Mouse (Mus musculus) right cerebral cortex, postnatal 10 days (tissue): Measurements from ENCODE around the gene Krt79.

ENCODE experiments used
- DNase-seq, 2 experiments: peaks; one replicate each; pipeline ENCODE4 v3.0.0; 2021; ENCODE audit warnings: low spot score in 2 of 2

The Krt79 gene

GRCm38 (mm10) chr15:101940274-101940829, at the start of gene Krt79:
TSS of gene Krt79 (minus strand) at chr15:101940324.
- DNase-seq: no peak

DNA sequence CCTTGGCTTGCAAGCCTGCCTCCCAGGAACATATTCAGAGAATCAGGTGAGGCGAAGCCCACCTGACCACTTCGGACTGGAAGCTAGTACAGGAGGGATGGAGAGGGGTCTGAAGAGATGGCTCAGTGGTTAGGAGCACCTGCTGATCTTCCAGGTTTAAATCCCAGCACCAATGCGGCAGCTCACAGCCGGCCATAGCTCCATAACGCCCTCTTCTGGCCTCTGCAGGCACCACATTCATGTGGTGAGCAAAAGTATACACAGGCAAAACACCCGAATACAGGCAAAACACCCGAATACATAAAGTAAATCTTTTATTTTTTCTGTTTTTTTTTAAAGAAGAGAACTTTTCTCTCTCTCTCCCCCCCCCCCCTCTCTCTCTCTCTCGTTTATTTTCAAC, 48.6 kb upstream of the Krt79 start:
- no peak for DNase-seq

- DNase-seq: peak; percentile 83 to 90
Observed at GRCm38 (mm10) chr15:101988119-101988518, 48.0 kb upstream of the Krt79 start.

DNA sequence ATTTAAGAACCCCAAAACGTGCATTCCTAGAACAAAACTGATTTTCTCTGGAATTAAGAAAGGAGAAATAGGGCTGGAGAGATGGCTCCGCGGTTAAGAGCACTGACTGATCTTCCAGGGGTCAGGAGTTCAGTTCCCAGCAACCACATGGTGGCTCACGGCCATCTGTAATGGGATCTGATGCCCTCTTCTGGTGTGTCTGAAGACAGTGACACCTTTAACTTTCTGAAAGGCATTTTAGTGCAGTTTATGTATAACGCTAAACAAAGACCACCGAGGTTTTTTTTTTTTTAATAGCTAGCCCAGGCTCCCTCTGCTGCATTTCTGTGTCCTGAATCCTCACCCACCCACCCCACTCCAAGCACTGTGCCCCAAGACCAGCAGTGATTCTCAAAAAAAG, 44.6 kb upstream of the Krt79 start:
- DNase-seq: no peak

DNA sequence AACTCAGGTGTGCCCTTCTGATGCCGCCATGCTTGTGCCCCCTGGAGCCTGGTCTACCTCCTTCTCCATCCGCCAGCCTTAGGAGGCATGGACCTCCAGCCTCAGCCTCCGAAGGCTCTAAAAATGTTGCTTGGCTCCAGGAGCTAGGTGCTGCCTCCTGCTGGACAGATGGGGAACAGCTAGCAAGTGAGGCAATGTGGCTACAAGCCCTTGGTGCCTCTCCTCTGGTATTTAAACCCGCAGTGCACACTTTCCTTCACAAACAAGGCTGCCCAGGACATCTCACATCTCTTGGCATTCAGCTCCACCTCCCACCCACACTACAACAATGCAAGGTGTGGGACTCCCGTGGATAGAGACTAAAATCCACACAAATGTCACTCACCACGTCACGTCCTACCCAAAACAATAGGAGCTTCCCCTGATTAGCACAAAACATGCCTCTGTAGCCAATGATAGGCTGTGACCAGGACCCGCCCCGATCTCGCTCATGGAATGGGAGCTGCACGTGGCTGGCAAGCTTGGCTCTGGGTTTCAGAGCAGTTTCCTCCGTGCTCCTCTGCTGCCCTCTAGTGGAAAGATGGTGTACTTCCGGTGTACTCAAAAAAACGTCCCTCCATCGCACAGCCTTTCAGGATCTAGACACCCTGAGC, 44.0 kb upstream of the Krt79 start:
- DNase-seq: peak; percentile 95 to 96

DNA sequence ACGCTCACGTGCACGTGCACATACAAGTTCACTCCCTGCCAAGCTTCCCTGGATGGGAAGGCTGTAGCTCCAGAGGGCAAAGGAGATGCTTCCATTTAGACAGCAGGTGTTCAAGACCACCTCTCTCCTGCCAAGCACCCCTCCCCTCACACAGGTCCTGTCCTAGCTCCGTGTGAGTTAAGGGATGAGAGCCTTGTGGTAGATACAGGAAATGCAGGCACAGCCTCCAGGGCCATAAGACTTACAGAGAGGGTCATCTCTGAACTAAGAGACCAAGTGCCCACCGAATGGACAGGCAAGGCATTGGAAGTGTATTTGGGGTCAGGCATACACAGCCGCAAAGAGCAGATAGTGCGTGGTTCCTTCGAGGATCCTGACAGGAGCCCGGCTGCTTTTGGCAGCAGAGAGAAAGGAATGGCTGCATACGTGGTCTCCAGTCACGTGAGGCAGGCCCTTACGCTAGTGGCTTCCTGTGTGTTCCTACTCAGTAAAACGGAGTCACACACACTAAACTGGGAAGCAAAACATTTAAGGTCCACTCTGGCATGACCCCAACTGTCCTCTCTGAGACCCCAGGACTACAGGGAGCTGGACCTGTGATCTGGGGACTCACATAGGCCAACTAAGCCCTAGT, 43.3 kb upstream of the Krt79 start:
- DNase-seq: no peak

DNA sequence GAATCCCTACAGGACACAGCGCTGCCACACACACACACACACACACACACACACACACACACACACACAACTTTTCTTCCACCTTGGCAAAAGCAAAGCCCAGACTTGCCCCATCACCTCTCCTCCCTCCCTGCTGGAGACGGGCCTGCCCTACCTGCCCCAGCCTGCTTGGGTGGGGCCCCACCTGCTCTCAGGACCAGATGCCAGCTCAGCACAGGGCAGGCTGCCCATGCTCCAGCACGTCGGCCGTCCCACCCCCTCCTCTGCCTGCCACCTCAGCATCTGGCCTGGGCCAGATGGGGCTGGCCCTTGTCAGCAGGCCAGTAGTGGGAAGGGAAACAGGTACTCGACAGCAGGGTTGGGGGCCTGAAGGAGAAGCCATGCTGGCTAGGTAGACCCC, 40.7 kb upstream of the Krt79 start:
- no peak for DNase-seq

DNA sequence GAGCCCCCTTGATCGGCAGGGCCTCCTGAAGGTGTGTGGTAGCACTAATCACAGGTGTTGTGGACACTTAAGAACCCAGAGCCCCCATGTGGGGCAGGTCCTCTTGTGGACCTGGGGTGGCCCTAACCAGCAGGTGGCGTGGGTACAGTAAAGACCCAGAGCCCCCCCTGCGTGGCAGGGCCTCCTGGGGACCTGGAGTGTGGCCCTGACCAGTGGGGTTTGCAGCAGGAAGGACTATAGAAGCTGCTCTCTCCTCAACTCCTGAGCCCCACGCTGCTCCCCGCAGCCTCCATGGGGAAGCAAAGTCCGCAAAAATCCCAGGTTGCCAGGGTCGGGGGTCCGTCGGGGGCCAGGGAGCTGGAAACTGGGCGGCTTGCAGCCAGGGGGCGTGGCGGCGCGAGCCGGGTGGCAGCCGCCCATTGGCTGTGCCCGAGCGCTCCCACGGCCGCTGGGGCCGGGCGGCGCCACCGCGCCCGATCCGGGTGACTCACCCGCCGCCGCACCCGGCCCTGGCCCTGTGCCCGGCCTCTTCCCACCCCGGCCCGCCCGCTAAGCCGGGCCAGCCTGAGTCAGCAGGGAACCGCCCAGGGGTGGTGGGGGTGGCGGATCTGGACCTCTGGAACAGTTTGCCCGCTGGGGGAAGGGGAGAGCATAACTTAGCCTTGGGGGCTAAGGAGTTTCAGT, 37.1 kb upstream of the Krt79 start:
- peak; percentile 64 to 73 for DNase-seq

DNA sequence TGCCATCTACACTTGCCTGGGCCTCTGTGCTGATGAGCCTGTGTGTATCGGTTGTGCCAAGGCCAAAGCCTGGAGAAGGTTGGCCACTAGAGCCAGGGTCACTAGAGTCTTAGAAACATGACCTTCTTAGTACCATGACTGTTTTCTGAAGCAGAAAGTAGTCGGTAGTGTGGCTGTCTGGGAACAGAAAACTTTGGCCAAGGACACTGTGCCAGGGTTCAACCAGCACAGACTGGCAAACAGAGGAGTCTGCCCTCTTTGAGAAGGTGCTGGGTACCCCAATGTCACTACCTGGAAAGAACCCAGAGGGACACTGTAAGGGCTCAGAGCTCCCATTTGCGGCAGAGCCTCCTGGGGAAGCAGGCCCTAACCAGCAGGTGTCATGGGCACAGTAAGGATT, 36.5 kb upstream of the Krt79 start:
- DNase-seq: no peak

GRCm38 (mm10) chr15:101976023-101976422, 35.9 kb upstream of the Krt79 start:
- no peak for DNase-seq

DNA sequence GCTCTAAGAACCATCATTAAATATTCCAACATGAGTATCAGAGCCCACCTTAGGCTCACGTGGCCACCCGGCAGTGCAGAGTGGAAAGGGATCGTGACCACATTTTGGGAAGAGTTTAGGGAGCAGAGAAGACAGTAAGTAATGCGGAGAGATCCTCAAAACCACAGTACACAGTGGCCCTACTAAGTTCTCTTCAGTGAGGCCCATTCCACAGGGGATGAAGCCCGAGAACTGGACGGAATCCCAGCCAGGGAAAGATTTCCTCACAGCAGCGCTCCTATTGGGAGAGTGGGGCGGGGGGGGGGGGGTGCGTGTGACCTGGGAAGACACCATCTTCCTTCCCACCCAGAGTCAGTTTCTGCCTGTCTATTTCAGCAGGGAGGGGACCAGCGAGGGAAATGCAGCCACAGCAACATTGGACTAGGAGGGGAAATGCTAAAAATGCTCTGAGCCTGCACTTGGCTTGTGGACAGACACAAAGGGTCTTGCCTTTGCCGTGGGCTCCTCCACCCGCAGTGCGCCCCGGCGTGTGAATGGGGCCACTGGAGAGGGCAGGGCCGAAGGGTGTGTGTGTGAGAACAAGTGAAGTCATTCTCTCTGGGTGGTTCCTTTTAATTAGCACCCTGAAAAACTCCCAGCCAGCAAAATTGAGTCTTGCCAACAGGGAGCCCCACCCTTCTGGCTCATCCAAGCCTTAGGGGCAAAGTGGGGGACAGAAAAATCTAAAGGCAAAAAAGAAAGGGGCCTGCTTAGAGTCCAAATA, 34.1 kb upstream of the Krt79 start:
- DNase-seq: no peak

DNA sequence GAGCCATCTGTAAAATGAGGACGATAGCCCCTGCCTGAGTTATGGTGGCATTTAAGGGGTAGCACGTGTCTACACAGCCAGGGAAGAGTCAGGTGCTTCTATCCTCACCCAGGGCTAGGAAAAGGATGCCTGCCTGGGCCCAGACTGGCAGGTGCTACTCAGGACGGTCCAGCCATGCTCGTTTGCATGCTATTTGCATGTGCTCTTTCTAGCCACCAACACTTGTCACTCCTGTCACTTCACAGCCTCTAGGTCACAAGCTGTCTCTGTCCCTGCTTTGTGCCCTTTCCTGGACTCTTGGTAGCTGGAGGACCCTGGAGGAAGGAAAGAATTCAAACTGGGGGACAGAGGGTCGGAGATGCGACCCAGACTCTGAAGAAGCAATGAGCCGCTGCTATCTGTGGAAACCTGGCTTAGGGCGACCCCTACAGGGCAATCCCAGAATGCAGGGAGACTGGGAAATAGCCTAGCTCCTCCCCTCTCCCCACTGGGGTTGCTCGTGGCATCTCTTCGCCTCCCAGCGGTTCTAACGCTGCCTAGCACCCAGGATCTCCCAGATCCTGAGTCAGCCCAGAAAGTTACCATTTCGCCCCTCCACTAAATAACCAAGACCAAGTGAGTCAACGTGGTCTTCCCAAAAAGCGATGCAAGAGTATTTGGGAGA, 33.4 kb upstream of the Krt79 start:
- peak; percentile 94 to 96 for DNase-seq

GRCm38 (mm10) chr15:101970536-101970935, 30.4 kb upstream of the Krt79 start:
- DNase-seq: peak in 1 of 2 experiments; percentile 41

DNA sequence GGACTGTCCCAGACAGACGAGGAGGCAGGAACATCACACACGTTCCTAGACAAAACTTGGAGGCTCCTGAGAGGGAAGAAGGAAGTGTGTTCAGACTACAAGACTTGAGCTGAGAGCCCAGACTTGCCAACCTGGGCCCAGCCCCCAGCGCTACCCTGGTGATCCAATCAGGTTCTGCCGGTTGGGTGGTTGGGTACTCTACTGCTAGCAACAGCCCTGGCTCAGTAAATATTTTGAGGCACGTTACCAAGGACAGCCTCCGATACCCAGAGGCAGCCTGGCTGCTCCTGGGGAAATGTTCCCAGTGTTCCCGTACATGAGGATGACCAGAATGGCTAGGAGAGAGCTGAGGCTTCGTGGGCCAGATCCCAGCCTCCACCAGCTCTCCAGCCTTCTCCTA, 26.7 kb upstream of the Krt79 start:
- DNase-seq: no peak

GRCm38 (mm10) chr15:101958891-101959290, 18.8 kb upstream of the Krt79 start:
- no peak for DNase-seq

DNA sequence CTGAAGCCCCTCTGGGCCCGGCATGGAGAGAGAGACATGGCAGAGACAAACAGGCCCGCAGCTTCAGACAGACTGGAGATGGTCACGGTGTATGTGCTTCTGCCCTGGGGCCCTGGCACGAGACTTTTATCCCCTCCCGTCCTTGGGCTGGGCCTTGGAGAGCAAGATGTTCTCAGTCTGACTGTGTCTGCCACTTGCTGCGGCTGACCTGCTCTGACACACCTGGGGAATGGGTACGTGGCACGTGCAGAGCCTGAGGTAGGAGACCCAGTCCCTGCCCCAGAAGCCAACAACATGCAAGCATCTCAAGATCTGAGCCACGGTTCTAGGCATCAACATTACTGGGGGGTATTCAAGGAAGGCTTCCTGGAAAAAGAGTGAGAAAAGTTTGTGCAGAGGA, 14.1 kb upstream of the Krt79 start, which contains the start of gene Krt78:
Krt78 (minus strand) TSS at position 101 of the 400 bp plus-strand sequence.
- no peak for DNase-seq

- no peak for DNase-seq
Observed at GRCm38 (mm10) chr15:101952733-101953474, 12.8 kb upstream of the Krt79 start.

- no peak for DNase-seq
Observed at GRCm38 (mm10) chr15:101945430-101945829, 5.3 kb upstream of the Krt79 start.

- DNase-seq: no peak
Observed at GRCm38 (mm10) chr15:101941948-101942347, 1.8 kb upstream of the Krt79 start.

- no peak for DNase-seq
Observed at GRCm38 (mm10) chr15:101938600-101939308, 1.4 kb downstream of the Krt79 start.
